ENCODE assay signal across 35 mouse cellular contexts in the genomic region with DNA sequence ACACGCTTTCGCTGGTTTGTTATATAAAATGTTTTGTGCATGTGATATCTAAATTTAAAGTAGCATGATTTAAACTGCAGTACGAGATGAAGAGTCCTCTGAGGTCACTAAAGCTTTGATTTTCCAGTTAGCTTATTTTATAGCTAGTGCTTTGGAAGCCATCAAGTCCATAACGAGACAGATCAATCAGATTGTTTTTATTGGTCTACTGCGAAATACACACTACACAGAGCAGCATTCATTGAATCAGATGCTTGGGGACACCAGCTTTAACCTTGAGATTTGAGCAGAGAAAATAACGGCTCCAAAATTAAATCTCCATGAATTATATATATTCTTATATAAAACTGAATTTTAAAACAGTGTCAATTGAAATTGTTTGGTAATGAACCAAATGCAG.
"Had no signal": no experiment of that assay in that cellular context is flagged by ENCODE, and none has a peak within 500 bp of the region (broad histone marks: within the 10 kb centered on the region; RNA-seq: fewer than 3 reads in every experiment).

No protein-coding gene starts in this region.

- H3K9me3 ChIP-seq: heart, embryonic 10.5 days; heart, embryonic 12.5 days; heart, embryonic 13.5 days; heart, embryonic 15.5 days; hindbrain, embryonic 10.5 days; hindbrain, embryonic 12.5 days; hindbrain, embryonic 13.5 days; hindbrain, embryonic 15.5 days; intestine, embryonic 15.5 days; kidney, embryonic 15.5 days had no signal

- ATAC-seq: hindbrain, embryonic 16.5 days; hindbrain, postnatal 0 days; inflammation-experienced regulatory T-cells, adult 6 months; intestine, embryonic 15.5 days; intestine, embryonic 16.5 days; intestine, postnatal 0 days had no signal

- H3K4me3 ChIP-seq: heart, embryonic 10.5 days; heart, embryonic 12.5 days; heart, embryonic 13.5 days; heart, embryonic 15.5 days; hindbrain, embryonic 10.5 days; hindbrain, embryonic 12.5 days; hindbrain, embryonic 13.5 days; hindbrain, embryonic 15.5 days; intestine, embryonic 15.5 days; kidney, embryonic 15.5 days; layer of hippocampus, adult 2 months had no signal

- H3K4me1 ChIP-seq: heart, embryonic 10.5 days; heart, embryonic 12.5 days; heart, embryonic 13.5 days; heart, embryonic 15.5 days; hindbrain, embryonic 10.5 days; hindbrain, embryonic 12.5 days; hindbrain, embryonic 13.5 days; hindbrain, embryonic 15.5 days; intestine, embryonic 15.5 days; kidney, embryonic 15.5 days had no signal

- H3K36me3 ChIP-seq: heart, embryonic 10.5 days; heart, embryonic 12.5 days; heart, embryonic 13.5 days; heart, embryonic 15.5 days; hindbrain, embryonic 10.5 days; hindbrain, embryonic 12.5 days; hindbrain, embryonic 13.5 days; hindbrain, embryonic 15.5 days; intestine, embryonic 15.5 days; kidney, embryonic 15.5 days had no signal

- H3K27ac ChIP-seq: heart, embryonic 10.5 days; heart, embryonic 13.5 days; heart, embryonic 15.5 days; hindbrain, embryonic 10.5 days; hindbrain, embryonic 12.5 days; hindbrain, embryonic 13.5 days; hindbrain, embryonic 14.5 days; hindbrain, embryonic 15.5 days; hindbrain, postnatal 0 days; intestine, embryonic 15.5 days; kidney, embryonic 15.5 days; kidney, postnatal 0 days; layer of hippocampus, adult 2 months had no signal

- H3K27me3 ChIP-seq: heart, embryonic 12.5 days; heart, embryonic 13.5 days; heart, embryonic 15.5 days; hindbrain, embryonic 12.5 days; hindbrain, embryonic 13.5 days; hindbrain, embryonic 15.5 days; intestine, embryonic 15.5 days; kidney, embryonic 15.5 days had no signal

- DNase-seq: heart, postnatal 10 days; heart, postnatal 14 days; heart, postnatal 36 days; heart, postnatal 4 days; kidney, adult 11 months; kidney, adult 18-20 months; kidney, adult 2 months; kidney, adult 8-10 months; kidney, adult 9 months; kidney, postnatal 10 days; kidney, postnatal 14 days; kidney, postnatal 25 days; kidney, postnatal 36 days; kidney, postnatal 4 days; layer of hippocampus, adult 9-11 months; layer of hippocampus, postnatal 36 days had no signal

- H3K9ac ChIP-seq: heart, embryonic 12.5 days; heart, embryonic 13.5 days; heart, embryonic 15.5 days; hindbrain, embryonic 12.5 days; hindbrain, embryonic 13.5 days; hindbrain, embryonic 14.5 days; hindbrain, embryonic 15.5 days; intestine, embryonic 15.5 days; kidney, embryonic 15.5 days had no signal

- H3K4me2 ChIP-seq: heart, embryonic 11.5 days; heart, embryonic 12.5 days; heart, embryonic 13.5 days; heart, embryonic 15.5 days; hindbrain, embryonic 12.5 days; hindbrain, embryonic 13.5 days; hindbrain, embryonic 14.5 days; hindbrain, embryonic 15.5 days; intestine, embryonic 15.5 days; kidney, embryonic 15.5 days had no signal
